Mouse (Mus musculus): Measurements from ENCODE around the gene Foxj3.
"Not testable (repeated sequence)": the region's sequence is repeated elsewhere in the genome, so short reads cannot be mapped to it uniquely, and the experiment has no call there.

Foxj3 gene

GRCm38 (mm10) chr4:119572682-119573081, 35.9 kb downstream of the Foxj3 start:
- DNase-seq (ENCODE audit: low spot score in 2 of 2) = no peak

GRCm38 (mm10) chr4:119574504-119574903, 37.7 kb downstream of the Foxj3 start:
- no peak for DNase-seq (ENCODE audit: low spot score in 2 of 2)

GRCm38 (mm10) chr4:119575459-119575858, 38.7 kb downstream of the Foxj3 start:
- no peak for DNase-seq (ENCODE audit: low spot score in 2 of 2)

GRCm38 (mm10) chr4:119588037-119588436, 51.2 kb downstream of the Foxj3 start:
- no peak for DNase-seq (ENCODE audit: low spot score in 2 of 2)

GRCm38 (mm10) chr4:119589423-119589822, 52.6 kb downstream of the Foxj3 start:
- no peak for DNase-seq (ENCODE audit: low spot score in 2 of 2)

DNA sequence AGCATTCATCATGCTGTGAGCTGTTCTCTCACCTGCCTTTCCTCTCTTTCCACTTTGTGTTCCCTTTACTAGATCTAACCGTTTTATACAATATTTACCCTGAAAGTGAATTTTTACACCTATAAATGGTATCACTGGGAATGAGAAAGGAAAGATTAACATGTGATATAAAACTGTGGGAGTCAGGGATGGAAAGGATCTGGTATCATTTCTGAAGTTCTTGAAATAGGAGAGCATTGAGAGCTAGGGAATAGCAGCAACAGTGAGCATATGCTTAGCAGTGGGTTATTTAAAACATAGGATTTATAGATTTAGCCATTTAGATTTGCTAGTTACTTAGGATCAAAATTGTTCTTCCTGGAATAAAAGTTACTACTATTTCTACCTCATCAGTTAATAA, 53.2 kb downstream of the Foxj3 start:
- DNase-seq (ENCODE audit: low spot score in 2 of 2) = no peak

DNA sequence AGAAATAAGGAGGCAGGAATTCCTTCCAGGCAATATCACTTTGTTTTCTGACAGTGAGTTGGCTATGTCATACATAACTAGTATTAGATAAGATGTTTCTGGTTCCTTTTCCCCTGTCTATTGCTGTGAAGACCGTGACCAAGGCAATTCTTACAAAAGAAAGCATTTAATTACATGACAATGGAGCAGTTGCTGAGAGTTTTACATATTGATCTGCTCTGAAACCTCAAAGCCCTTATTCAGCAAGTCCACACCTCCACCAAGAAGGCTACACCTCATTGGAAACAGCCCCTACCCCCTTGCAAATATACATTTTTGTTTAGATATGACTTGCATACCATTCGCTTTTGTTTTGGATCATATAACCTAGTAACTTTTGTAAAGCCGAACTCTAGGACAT, 55.7 kb downstream of the Foxj3 start:
- no peak for DNase-seq (ENCODE audit: low spot score in 2 of 2)

DNA sequence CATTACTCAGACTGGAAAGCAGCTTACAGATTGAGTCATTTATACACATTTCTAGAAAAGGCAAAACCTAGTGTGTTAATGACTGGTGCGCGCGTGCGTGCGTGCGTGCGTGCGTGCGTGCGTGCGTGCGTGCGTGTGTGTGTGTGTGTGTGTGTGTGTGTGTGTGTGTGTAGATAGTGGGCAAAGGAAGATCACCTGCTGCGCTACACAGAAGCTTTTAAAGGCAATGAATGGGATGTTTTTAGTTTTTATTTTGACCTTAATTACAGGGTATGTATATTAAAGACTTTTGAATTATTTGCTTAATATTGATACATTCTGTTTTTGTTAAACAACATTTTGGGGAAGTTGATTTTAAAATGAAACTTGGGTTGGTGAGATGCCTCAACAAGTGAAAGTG, 57.5 kb downstream of the Foxj3 start:
- DNase-seq (ENCODE audit: low spot score in 2 of 2) = no peak

GRCm38 (mm10) chr4:119599605-119600004, 62.8 kb downstream of the Foxj3 start:
- DNase-seq (ENCODE audit: low spot score in 2 of 2) = no peak

DNA sequence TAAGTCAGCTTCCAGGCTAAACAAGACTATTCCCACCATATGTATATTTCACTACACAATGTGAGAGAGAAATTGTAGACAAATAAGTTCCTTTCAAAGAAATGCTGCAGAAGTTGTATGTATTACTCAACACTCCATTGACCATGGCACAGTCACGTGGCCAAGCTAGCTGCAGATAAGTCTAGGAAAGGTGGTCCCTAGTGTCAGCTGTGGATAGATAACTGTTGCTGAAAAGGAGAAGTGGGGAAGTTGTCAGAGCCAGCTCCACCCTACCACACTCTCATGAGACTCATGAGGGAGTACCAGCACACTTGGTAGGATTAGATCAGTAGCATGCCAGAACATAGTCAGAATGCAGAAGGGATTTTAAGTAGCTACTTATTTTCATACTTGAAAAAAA, 72.7 kb downstream of the Foxj3 start:
- DNase-seq (ENCODE audit: low spot score in 2 of 2) = no peak

- no peak for DNase-seq (ENCODE audit: low spot score in 2 of 2)
These were observed 77.3 kb downstream of the Foxj3 start for GRCm38 (mm10) chr4:119614078-119614477.

GRCm38 (mm10) chr4:119614724-119615123, 77.9 kb downstream of the Foxj3 start:
- no peak for DNase-seq (ENCODE audit: low spot score in 2 of 2)

- DNase-seq (ENCODE audit: low spot score in 2 of 2) = no peak
These were observed 89.4 kb downstream of the Foxj3 start for GRCm38 (mm10) chr4:119626081-119626645.

DNA sequence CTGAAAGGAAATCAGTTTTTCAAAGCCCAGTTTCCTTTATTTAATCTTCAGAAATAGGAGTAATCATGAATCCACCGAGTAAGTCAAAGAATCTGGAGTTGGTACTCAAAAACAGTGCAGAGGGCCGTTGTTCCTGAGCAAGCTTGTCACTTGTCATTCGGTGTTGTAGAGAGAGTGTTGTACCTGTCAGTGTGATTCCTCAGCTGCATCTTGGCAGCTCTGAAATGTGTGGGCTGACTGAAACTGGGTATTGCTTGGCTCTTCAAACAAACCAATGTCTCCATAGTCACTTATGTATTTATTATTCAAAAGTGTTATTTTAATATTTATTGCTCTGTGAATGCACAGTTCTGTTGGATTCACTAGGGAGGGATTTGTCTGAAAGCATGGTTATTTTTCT, 90.1 kb downstream of the Foxj3 start:
- no peak for DNase-seq (ENCODE audit: low spot score in 2 of 2)

DNA sequence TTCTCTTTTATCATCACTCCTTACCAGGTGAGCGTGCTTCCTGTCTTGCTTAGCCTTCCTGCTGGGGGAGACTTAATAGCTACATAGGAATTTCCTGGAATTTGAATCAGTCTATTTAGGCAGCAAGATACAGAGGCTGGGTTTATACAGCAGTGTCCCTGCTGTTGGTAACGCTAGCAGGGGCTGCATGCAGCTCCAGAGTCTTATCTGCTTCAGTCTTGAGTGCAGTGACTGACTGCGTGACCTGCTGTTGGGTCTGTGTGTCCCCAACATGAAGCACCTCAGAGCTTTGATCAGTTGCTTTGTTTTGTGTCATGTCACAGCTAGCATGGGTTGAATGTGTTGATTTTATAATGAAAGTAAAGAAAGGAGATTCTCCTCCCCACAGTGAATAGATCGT, 90.5 kb downstream of the Foxj3 start:
- DNase-seq (ENCODE audit: low spot score in 2 of 2) = no peak

GRCm38 (mm10) chr4:119628363-119628762, 91.6 kb downstream of the Foxj3 start:
- DNase-seq (ENCODE audit: low spot score in 2 of 2) = not testable (repeated sequence)

- DNase-seq (ENCODE audit: low spot score in 2 of 2) = peak in 1 of 2 experiments; percentile 49
These were observed 94.5 kb downstream of the Foxj3 start for GRCm38 (mm10) chr4:119631115-119631919.

DNA sequence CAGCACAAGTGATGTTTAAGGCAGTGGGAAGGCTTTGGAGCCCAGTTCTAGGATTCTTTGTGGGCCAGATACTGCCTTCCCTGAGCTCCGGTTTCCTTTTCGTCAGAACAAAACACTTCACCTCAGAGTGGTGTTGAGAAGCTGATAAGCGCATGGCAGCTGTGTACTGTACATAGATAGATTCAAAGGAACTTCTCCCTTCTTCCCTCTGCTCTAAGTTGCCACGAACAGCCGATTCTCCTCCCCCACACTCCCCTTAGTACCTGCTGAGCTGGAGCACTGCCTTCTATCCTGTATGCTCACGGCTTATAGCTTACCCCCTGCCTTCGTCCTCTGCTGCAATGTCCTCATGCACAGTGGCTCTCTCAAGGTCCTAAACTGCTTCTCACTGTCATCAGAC, 95.9 kb downstream of the Foxj3 start:
- no peak for DNase-seq (ENCODE audit: low spot score in 2 of 2)

GRCm38 (mm10) chr4:119633342-119633741, 96.5 kb downstream of the Foxj3 start:
- no peak for DNase-seq (ENCODE audit: low spot score in 2 of 2)

GRCm38 (mm10) chr4:119633948-119634347, 97.1 kb downstream of the Foxj3 start:
- no peak for DNase-seq (ENCODE audit: low spot score in 2 of 2)

- no peak for DNase-seq (ENCODE audit: low spot score in 2 of 2)
These were observed 98.3 kb downstream of the Foxj3 start for GRCm38 (mm10) chr4:119634908-119635660.

- DNase-seq (ENCODE audit: low spot score in 2 of 2) = no peak
These were observed 98.9 kb downstream of the Foxj3 start for GRCm38 (mm10) chr4:119635686-119636085.

- DNase-seq (ENCODE audit: low spot score in 2 of 2) = no peak
These were observed 99.9 kb downstream of the Foxj3 start for GRCm38 (mm10) chr4:119636731-119637130.
